Mouse (Mus musculus): ENCODE measurements around the gene Dlgap5. TPM values are rescaled to one million over a fixed set of nuclear protein-coding genes. Genes with fewer than 3 reads are reported as not detected.

The Dlgap5 gene
- total and polyA plus RNA-seq, 3 experiments: 45.0 to 71.2 (median 62.4) TPM

- no peak overlapping the region for H3K4me3 ChIP-seq (ENCODE audit: control insufficient read depth in 1 of 2, insufficient read depth in 1 of 2, low read depth in 2 of 2, low read length in 2 of 2)
Measured at GRCm38 (mm10) chr14:47361899-47362298, 56.3 kb downstream of the Dlgap5 start.

GRCm38 (mm10) chr14:47361418-47361817 is 56.8 kb downstream of the Dlgap5 start:
- no peak for TF ChIP-seq CHD2 (IDR thresholded peaks at IDR 0.05; ENCODE audit: low read length)
- TF ChIP-seq NELFE (IDR thresholded peaks at IDR 0.05; ENCODE audit: low read depth, low read length): no peak; the same call in 1 of the 2 replicates
- no peak for TF ChIP-seq GATA1 (IDR thresholded peaks at IDR 0.05; ENCODE audit: low read depth, low read length)
- TF ChIP-seq RAD21 (IDR thresholded peaks at IDR 0.05; ENCODE audit: low read depth, low read length): no peak
- no peak for TF ChIP-seq MYC (IDR thresholded peaks at IDR 0.05; ENCODE audit: low read depth, low read length)
- TF ChIP-seq NRF1 (IDR thresholded peaks at IDR 0.05; ENCODE audit: insufficient read depth, low read depth, low read length, poor library complexity, severe bottlenecking): no peak
- TF ChIP-seq ZC3H11A (IDR thresholded peaks at IDR 0.05; ENCODE audit: low read depth, low read length): no peak
- no peak for TF ChIP-seq MAFK (IDR thresholded peaks at IDR 0.05; ENCODE audit: borderline replicate concordance, low read depth, low read length)
- TF ChIP-seq RCOR1 (IDR thresholded peaks at IDR 0.05; ENCODE audit: low read depth, low read length): no peak
- peaks cover 0 to 14% of the 10 kb centered on the region in 2 experiments; a peak in 2 of 4 replicates for H3K36me3 ChIP-seq (ENCODE audit: control insufficient read depth in 1 of 2, insufficient read depth in 2 of 2, low read length in 2 of 2)
- no peak overlapping the region for H3K4me3 ChIP-seq (ENCODE audit: control insufficient read depth in 1 of 2, insufficient read depth in 1 of 2, low read depth in 2 of 2, low read length in 2 of 2)
- no peaks in the 10 kb centered on the region for H3K79me2 ChIP-seq (ENCODE audit: control insufficient read depth, insufficient read depth, low read length, poor library complexity)
- H3K4me1 ChIP-seq (ENCODE audit: control insufficient read depth in 1 of 2, insufficient read depth in 2 of 2, low read length in 2 of 2): peaks cover 10 to 32% of the 10 kb centered on the region in 2 experiments
- H3K27me3 ChIP-seq (ENCODE audit: control insufficient read depth in 1 of 2, insufficient read depth in 2 of 2, low read length in 2 of 2): no peaks in the 10 kb centered on the region
- no peak overlapping the region for H3K9ac ChIP-seq (ENCODE audit: control insufficient read depth, low read depth, low read length, poor library complexity, severe bottlenecking)
- DNase-seq (ENCODE audit: low read depth, low spot score): peak; percentile 57
- H3K9me3 ChIP-seq (replicated peaks; ENCODE audit: insufficient read depth, low read length): no peaks in the 10 kb centered on the region
- H3K27ac ChIP-seq (ENCODE audit: control insufficient read depth, low read depth, low read length): no peak overlapping the region

More at GRCm38 (mm10) chr14:47361899-47362298, 56.3 kb downstream of the Dlgap5 start:
- H3K36me3 ChIP-seq (ENCODE audit: control insufficient read depth in 1 of 2, insufficient read depth in 2 of 2, low read length in 2 of 2): peaks cover 0 to 17% of the 10 kb centered on the region in 2 experiments; a peak in 2 of 4 replicates
- H3K27me3 ChIP-seq (ENCODE audit: control insufficient read depth in 1 of 2, insufficient read depth in 2 of 2, low read length in 2 of 2): no peaks in the 10 kb centered on the region
- H3K27ac ChIP-seq (ENCODE audit: control insufficient read depth, low read depth, low read length): no peak overlapping the region
- no peaks in the 10 kb centered on the region for H3K9me3 ChIP-seq (replicated peaks; ENCODE audit: insufficient read depth, low read length)
- H3K79me2 ChIP-seq (ENCODE audit: control insufficient read depth, insufficient read depth, low read length, poor library complexity): no peaks in the 10 kb centered on the region
- TF ChIP-seq RCOR1 (IDR thresholded peaks at IDR 0.05; ENCODE audit: low read depth, low read length) (no peak), ZC3H11A (IDR thresholded peaks at IDR 0.05; ENCODE audit: low read depth, low read length) (no peak), SMC3 (IDR thresholded peaks at IDR 0.05; ENCODE audit: low read depth, low read length) (no peak), POLR2AphosphoS2 (IDR thresholded peaks at IDR 0.05; ENCODE audit: low read length) (no peak), NRF1 (IDR thresholded peaks at IDR 0.05; ENCODE audit: insufficient read depth, low read depth, low read length, poor library complexity, severe bottlenecking) (no peak)
- H3K4me1 ChIP-seq (ENCODE audit: control insufficient read depth in 1 of 2, insufficient read depth in 2 of 2, low read length in 2 of 2): peaks cover 10 to 37% of the 10 kb centered on the region in 2 experiments
- DNase-seq (ENCODE audit: low read depth, low spot score): no peak
- no peak overlapping the region for H3K9ac ChIP-seq (ENCODE audit: control insufficient read depth, low read depth, low read length, poor library complexity, severe bottlenecking)

GRCm38 (mm10) chr14:47359610-47360009 is 58.6 kb downstream of the Dlgap5 start:
- no peak for TF ChIP-seq ELF1 (IDR thresholded peaks at IDR 0.05; ENCODE audit: low read depth, low read length)
- no peak for TF ChIP-seq ZMIZ1 (IDR thresholded peaks at IDR 0.05; ENCODE audit: low read depth, low read length)
- TF ChIP-seq POLR2AphosphoS2 (IDR thresholded peaks at IDR 0.05; ENCODE audit: low read length): no peak
- TF ChIP-seq USF2 (IDR thresholded peaks at IDR 0.05; ENCODE audit: borderline replicate concordance in 1 of 2, insufficient read depth in 1 of 2, low read depth in 1 of 2, low read length in 2 of 2): no peak
- Histone ChIP-seq H3K27ac (ENCODE audit: control insufficient read depth, low read depth, low read length) (no peak overlapping the region), H3K9me3 (replicated peaks; ENCODE audit: insufficient read depth, low read length) (no peaks in the 10 kb centered on the region), H3K4me3 (ENCODE audit: control insufficient read depth in 1 of 2, insufficient read depth in 1 of 2, low read depth in 2 of 2, low read length in 2 of 2) (no peak overlapping the region), H3K36me3 (ENCODE audit: control insufficient read depth in 1 of 2, insufficient read depth in 2 of 2, low read length in 2 of 2) (peaks cover 0 to 3% of the 10 kb centered on the region in 2 experiments; a peak in 1 of 4 replicates), H3K79me2 (ENCODE audit: control insufficient read depth, insufficient read depth, low read length, poor library complexity) (no peaks in the 10 kb centered on the region), H3K27me3 (ENCODE audit: control insufficient read depth in 1 of 2, insufficient read depth in 2 of 2, low read length in 2 of 2) (no peaks in the 10 kb centered on the region), H3K4me1 (ENCODE audit: control insufficient read depth in 1 of 2, insufficient read depth in 2 of 2, low read length in 2 of 2) (peaks cover 2 to 21% of the 10 kb centered on the region in 2 experiments), H3K9ac (ENCODE audit: control insufficient read depth, low read depth, low read length, poor library complexity, severe bottlenecking) (no peak overlapping the region)
- DNase-seq (ENCODE audit: low read depth, low spot score): peak; percentile 29
